Mouse (Mus musculus) brain, embryonic 18.5 days (tissue): ENCODE measurements at regions not wholly inside any gene's neighbourhood (a gene's known extent, or its start where the extent isn't known, plus 50 kb on each side); places are given as distances from the start of the nearest gene placed in this dataset.

Experiments
- DNase-seq: peaks from one replicate; pipeline ENCODE4 v3.0.0-alpha.2; 2012; ENCODE audit warnings: low read depth, low spot score

GRCm38 (mm10) chr14:80479918-80480317, 496.0 kb downstream of the Olfm4 start:
- no peak for DNase-seq

- no peak for DNase-seq
Observed at GRCm38 (mm10) chr14:80482771-80483170, 498.9 kb downstream of the Olfm4 start.

GRCm38 (mm10) chr14:80484256-80484655, 500.4 kb downstream of the Olfm4 start:
- DNase-seq, result no peak

- DNase-seq, result no peak
Observed at GRCm38 (mm10) chr14:80485149-80485548, 501.3 kb downstream of the Olfm4 start.

GRCm38 (mm10) chr14:80486605-80487004, 502.7 kb downstream of the Olfm4 start:
- no peak for DNase-seq

- DNase-seq, result no peak
Observed at GRCm38 (mm10) chr14:80492043-80492900, 508.4 kb downstream of the Olfm4 start.

GRCm38 (mm10) chr14:80492901-80493279, 509.0 kb downstream of the Olfm4 start:
- no peak for DNase-seq

GRCm38 (mm10) chr14:80504351-80504750, 520.5 kb downstream of the Olfm4 start:
- DNase-seq, result no peak

- DNase-seq, result no peak
Observed at GRCm38 (mm10) chr14:80516626-80517025, 532.7 kb downstream of the Olfm4 start.

GRCm38 (mm10) chr14:80521216-80521615, 537.3 kb downstream of the Olfm4 start:
- DNase-seq, result no peak

- DNase-seq, result no peak
Observed at GRCm38 (mm10) chr14:80521631-80522030, 537.8 kb downstream of the Olfm4 start.

GRCm38 (mm10) chr14:80522536-80522935, 538.7 kb downstream of the Olfm4 start:
- no peak for DNase-seq

- no peak for DNase-seq
Observed at GRCm38 (mm10) chr14:80528419-80529028, 544.6 kb downstream of the Olfm4 start.

- no peak for DNase-seq
Observed at GRCm38 (mm10) chr14:80536044-80536745, 552.3 kb downstream of the Olfm4 start.

- no peak for DNase-seq
Observed at GRCm38 (mm10) chr14:80559950-80560349, 576.1 kb downstream of the Olfm4 start.
